Mouse (Mus musculus): ENCODE measurements around the gene Ppef2.

DNA sequence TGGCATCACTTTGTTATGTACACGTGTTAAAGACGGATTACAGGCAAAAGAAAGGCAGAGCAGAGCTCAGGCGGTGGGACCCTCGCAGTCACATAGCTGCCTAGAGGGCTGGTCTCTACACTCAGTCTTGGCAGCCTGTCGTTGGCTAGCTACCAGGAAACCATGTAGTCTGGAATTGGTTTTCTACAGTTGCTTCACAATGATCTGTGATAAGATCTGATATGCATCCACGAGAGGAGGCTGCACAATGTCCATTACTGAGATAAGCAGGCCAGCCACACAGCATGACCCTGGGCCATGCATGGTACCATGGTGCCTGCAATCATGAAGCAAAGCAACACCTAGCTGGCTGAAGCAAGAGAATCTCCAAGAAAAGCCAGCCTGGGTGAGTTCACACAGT, 31.8 kb upstream of the Ppef2 start:
- no peak for TF ChIP-seq GATA1 (IDR thresholded peaks at IDR 0.05; ENCODE audit: borderline replicate concordance, low read length)
- TF ChIP-seq FLI1 (IDR thresholded peaks at IDR 0.05; ENCODE audit: low read length) = no peak
